Mouse (Mus musculus) brain, adult 10 weeks (tissue): ENCODE results near the gene Lrp10. TPM values are rescaled to one million over a fixed set of nuclear protein-coding genes. Genes with fewer than 3 reads are reported as not detected.

Experiments
- polyA plus RNA-seq: library from polyadenylated mRNA; stranded (reverse); fragments of 350-450 nt; fragmentation: Illumina TruSeq; extraction: RNeasy Lipid Tissue Mini Kit (QIAGEN cat#74804); gene quantifications from one replicate; pipeline ENCODE4 v1.2.3, GENCODE M21; 2015; ENCODE audit warnings: low read depth, low replicate concordance

Gene Lrp10
- polyA plus RNA-seq, result 17.0 TPM

GRCm38 (mm10) chr14:54463959-54464292, at the start of gene Lrp10:
Gene Lrp10 (plus strand): TSS chr14:54464137.

GRCm38 (mm10) chr14:54417623-54418081, 46.3 kb upstream of the Lrp10 start, which contains the start of gene Slc7a7:
Gene Slc7a7 (minus strand): TSS chr14:54417780.

GRCm38 (mm10) chr14:54426689-54427398, 37.1 kb upstream of the Lrp10 start, which contains the start of gene Mrpl52:
Gene Mrpl52 (plus strand): TSS chr14:54426909.

GRCm38 (mm10) chr14:54431334-54432077, 32.4 kb upstream of the Lrp10 start, which contains the start of gene Mmp14:
Gene Mmp14 (plus strand): TSS chr14:54431612.

GRCm38 (mm10) chr14:54475941-54476844, 12.3 kb downstream of the Lrp10 start, which contains the start of gene Rem2:
Gene Rem2 (plus strand): TSS chr14:54476100.

Other genes with a start within 250 kb of the Lrp10 start
- gene Dad1, start 210.0 kb upstream of the Lrp10 start, polyA plus RNA-seq, result 155 TPM
- 77.5 TPM for gene Abhd4, start 209.9 kb upstream of the Lrp10 start, polyA plus RNA-seq
- gene Olfr49, start 179.2 kb upstream of the Lrp10 start, polyA plus RNA-seq, result not detected
- 47.9 TPM for gene Oxa1l, start 103.3 kb upstream of the Lrp10 start, polyA plus RNA-seq
- gene Slc7a7, start 46.4 kb upstream of the Lrp10 start, polyA plus RNA-seq, result 2.1 TPM
- 143 TPM for gene Mrpl52, start 37.2 kb upstream of the Lrp10 start, polyA plus RNA-seq
- gene Mmp14, start 32.5 kb upstream of the Lrp10 start, polyA plus RNA-seq, result 11.8 TPM
- 13.6 TPM for gene Rem2, start 12.0 kb downstream of the Lrp10 start, polyA plus RNA-seq
- gene Prmt5, start 53.4 kb downstream of the Lrp10 start, polyA plus RNA-seq, result 61.5 TPM
- gene Haus4, start 90.5 kb downstream of the Lrp10 start, polyA plus RNA-seq, result 4.1 TPM
- gene Ajuba, start 113.4 kb downstream of the Lrp10 start, polyA plus RNA-seq, result 1.4 TPM
- 4.7 TPM for gene 4931414P19Rik, start 141.9 kb downstream of the Lrp10 start, polyA plus RNA-seq
- 275 TPM for gene Psmb5, start 153.9 kb downstream of the Lrp10 start, polyA plus RNA-seq
- gene Psmb11, start 157.3 kb downstream of the Lrp10 start, polyA plus RNA-seq, result 0.16 TPM
- gene Gm17606, start 176.8 kb downstream of the Lrp10 start, polyA plus RNA-seq, result not detected
- gene Cdh24, start 177.2 kb downstream of the Lrp10 start, polyA plus RNA-seq, result 6.1 TPM
- 31.4 TPM for gene 1700123O20Rik, start 222.1 kb downstream of the Lrp10 start, polyA plus RNA-seq
- 136 TPM for gene Acin1, start 222.8 kb downstream of the Lrp10 start, polyA plus RNA-seq
- not detected for gene Gm29776, start 234.7 kb downstream of the Lrp10 start, polyA plus RNA-seq
- not detected for gene Cebpe, start 248.0 kb downstream of the Lrp10 start, polyA plus RNA-seq